Mouse (Mus musculus): ENCODE measurements around the gene Pdzrn3. TPM values are rescaled to one million over a fixed set of nuclear protein-coding genes. Genes with fewer than 3 reads are reported as not detected.
A peak's percentile ranks its signal among the peaks of the same experiment; 100 is the strongest.

Gene Pdzrn3
- total RNA-seq, 2 experiments from 2014 or later = 7.1 to 8.4 TPM

GRCm38 (mm10) chr6:101270095-101270826 lies 107.4 kb downstream of the Pdzrn3 start:
- H3K4me3 ChIP-seq = no peak overlapping the region
- TF ChIP-seq CTCF (conservative IDR thresholded peaks at IDR 0.05) = no peak
- DNase-seq (ENCODE audit: low spot score in 2 of 2) = no peak
- H3K27ac ChIP-seq = peak overlapping the region; percentile 51; the same call in 1 of the 2 replicates

GRCm38 (mm10) chr6:101269335-101270094 lies 108.2 kb downstream of the Pdzrn3 start:
- TF ChIP-seq CTCF (conservative IDR thresholded peaks at IDR 0.05) = no peak
- H3K27ac ChIP-seq = peak overlapping the region; percentile 51; the same call in 1 of the 2 replicates
- DNase-seq (ENCODE audit: low spot score in 2 of 2) = no peak
- no peak overlapping the region for H3K4me3 ChIP-seq

GRCm38 (mm10) chr6:101268266-101268665 lies 109.4 kb downstream of the Pdzrn3 start:
- TF ChIP-seq CTCF (conservative IDR thresholded peaks at IDR 0.05) = no peak
- no peak overlapping the region for H3K27ac ChIP-seq
- DNase-seq (ENCODE audit: low spot score in 2 of 2) = no peak
- no peak overlapping the region for H3K4me3 ChIP-seq

GRCm38 (mm10) chr6:101266787-101267186 lies 110.9 kb downstream of the Pdzrn3 start:
- Histone ChIP-seq H3K4me3 (no peak overlapping the region), H3K27ac (no peak overlapping the region)
- peak; percentile 95 for TF ChIP-seq CTCF (conservative IDR thresholded peaks at IDR 0.05)
- peak; percentile 76 to 87 for DNase-seq (ENCODE audit: low spot score in 2 of 2)

GRCm38 (mm10) chr6:101263544-101263943 lies 114.2 kb downstream of the Pdzrn3 start:
- Histone ChIP-seq H3K27ac (no peak overlapping the region), H3K4me3 (no peak overlapping the region)
- no peak for TF ChIP-seq CTCF (conservative IDR thresholded peaks at IDR 0.05)
- DNase-seq (ENCODE audit: low spot score in 2 of 2) = peak in 1 of 2 experiments; percentile 21

- no peak overlapping the region for H3K27ac ChIP-seq
- peak; percentile 91 for TF ChIP-seq CTCF (conservative IDR thresholded peaks at IDR 0.05)
- peak; percentile 53 to 70 for DNase-seq (ENCODE audit: low spot score in 2 of 2)
- H3K4me3 ChIP-seq = no peak overlapping the region
Measured at GRCm38 (mm10) chr6:101261513-101261912, 116.2 kb downstream of the Pdzrn3 start.

GRCm38 (mm10) chr6:101259411-101259810 lies 118.3 kb downstream of the Pdzrn3 start:
- H3K27ac ChIP-seq = no peak overlapping the region
- H3K4me3 ChIP-seq = no peak overlapping the region
- no peak for DNase-seq (ENCODE audit: low spot score in 2 of 2)
- TF ChIP-seq CTCF (conservative IDR thresholded peaks at IDR 0.05) = no peak

- no peak overlapping the region for H3K4me3 ChIP-seq
- DNase-seq (ENCODE audit: low spot score in 2 of 2) = no peak
- TF ChIP-seq CTCF (conservative IDR thresholded peaks at IDR 0.05) = no peak
- no peak overlapping the region for H3K27ac ChIP-seq
Measured at GRCm38 (mm10) chr6:101257418-101257817, 120.3 kb downstream of the Pdzrn3 start.

GRCm38 (mm10) chr6:101254652-101255051 lies 123.0 kb downstream of the Pdzrn3 start:
- Histone ChIP-seq H3K4me3 (no peak overlapping the region), H3K27ac (no peak overlapping the region)
- no peak for TF ChIP-seq CTCF (conservative IDR thresholded peaks at IDR 0.05)
- no peak for DNase-seq (ENCODE audit: low spot score in 2 of 2)

- H3K27ac ChIP-seq = peak overlapping the region; percentile 54; the same call in 1 of the 2 replicates
- no peak for TF ChIP-seq CTCF (conservative IDR thresholded peaks at IDR 0.05)
- H3K4me3 ChIP-seq = no peak overlapping the region; the same call in 1 of the 2 replicates
- peak in 1 of 2 experiments; percentile 30 for DNase-seq (ENCODE audit: low spot score in 2 of 2)
Measured at GRCm38 (mm10) chr6:101251916-101252603, 125.6 kb downstream of the Pdzrn3 start.

GRCm38 (mm10) chr6:101251160-101251559 lies 126.5 kb downstream of the Pdzrn3 start:
- no peak overlapping the region for H3K4me3 ChIP-seq
- no peak for TF ChIP-seq CTCF (conservative IDR thresholded peaks at IDR 0.05)

GRCm38 (mm10) chr6:101246137-101246536 lies 131.6 kb downstream of the Pdzrn3 start:
- TF ChIP-seq CTCF (conservative IDR thresholded peaks at IDR 0.05) = no peak
- H3K27ac ChIP-seq = no peak overlapping the region
- H3K4me3 ChIP-seq = no peak overlapping the region
- no peak for DNase-seq (ENCODE audit: low spot score in 2 of 2)

More at GRCm38 (mm10) chr6:101251160-101251559, 126.5 kb downstream of the Pdzrn3 start:
- H3K27ac ChIP-seq = 0 out of 2 replicates have a peak overlapping the region, but pooled peaks have one; percentile 10
- no peak for DNase-seq (ENCODE audit: low spot score in 2 of 2)

GRCm38 (mm10) chr6:101244355-101244754 lies 133.3 kb downstream of the Pdzrn3 start:
- Histone ChIP-seq H3K27ac (no peak overlapping the region), H3K4me3 (no peak overlapping the region)
- no peak for DNase-seq (ENCODE audit: low spot score in 2 of 2)
- no peak for TF ChIP-seq CTCF (conservative IDR thresholded peaks at IDR 0.05)
